Mouse (Mus musculus) megakaryocyte, embryonic 14.5 days (primary cell): Measurements from ENCODE around the gene Mllt10.

Source experiments
- FLI1 ChIP-seq: IDR thresholded peaks from 2 replicates; pipeline ENCODE4 v1.6.1; 2012; ENCODE audit warnings: low read length, inconsistent platforms, mixed read lengths
- GATA1 ChIP-seq: IDR thresholded peaks from 3 replicates; pipeline ENCODE4 v1.6.1; 2012; ENCODE audit warnings: mixed read lengths, low read length, inconsistent platforms, borderline replicate concordance

- no peak for TF ChIP-seq GATA1
- no peak for TF ChIP-seq FLI1
Observed at GRCm38 (mm10) chr2:18093858-18094257, 38.8 kb downstream of the Mllt10 start.
